ENCODE assay signal across 8 mouse cellular contexts in the genomic region with DNA sequence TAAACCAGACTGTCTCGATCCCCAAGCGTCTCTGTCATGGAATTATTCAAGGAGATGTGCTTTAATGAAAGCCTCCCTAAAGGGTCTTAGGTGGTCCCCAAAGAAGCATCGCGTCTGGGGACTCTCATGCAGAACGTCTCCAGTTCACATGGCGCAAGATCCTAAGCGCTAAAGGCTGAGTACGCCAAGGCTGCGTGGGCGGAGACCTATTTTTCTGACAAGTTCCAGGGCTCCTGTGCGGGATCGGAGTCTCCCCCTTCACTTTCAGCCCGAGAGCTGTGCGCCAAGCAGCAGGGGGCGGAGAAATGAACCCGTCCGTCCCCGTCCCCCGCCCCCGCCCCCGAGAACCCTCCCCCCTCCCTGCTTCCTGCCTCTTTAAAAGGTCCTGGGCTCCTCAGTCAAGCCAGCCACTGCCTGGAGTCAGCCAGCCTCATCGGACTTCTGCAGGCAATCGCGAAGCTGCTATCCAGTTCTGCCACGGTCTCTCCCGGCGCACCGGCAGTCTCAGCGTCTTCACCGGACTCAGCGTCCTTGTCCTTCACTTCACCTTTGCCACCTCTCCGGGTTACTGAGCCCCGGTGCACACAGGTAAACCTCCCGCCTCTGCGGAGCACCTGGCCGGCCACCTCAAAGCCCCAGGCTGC. TPM values are rescaled to one million over a fixed set of nuclear protein-coding genes. Genes with fewer than 3 reads are reported as not detected.
DNase-seq lines count a peak whose midpoint lies in the region; ATAC-seq lines count a peak whose summit lies in the region.

Thbs1 (plus strand) TSS at position 389 of the 644 bp plus-strand sequence.

- peaks cover 21% of the 10 kb centered on the region for H3K27me3 ChIP-seq in erythroblast, embryonic 14.5 days (ENCODE audit: control insufficient read depth)
- H3K27me3 ChIP-seq in embryonic facial prominence, embryonic 15.5 days = 0 out of 2 replicates have a peak, but pooled peaks cover 3% of the 10 kb centered on the region
- H3K27me3 ChIP-seq in heart, embryonic 10.5 days (ENCODE audit: insufficient read depth, poor library complexity, severe bottlenecking) = no peaks in the 10 kb centered on the region
- H3K27me3 ChIP-seq in kidney, embryonic 14.5 days (ENCODE audit: control insufficient read depth, insufficient read depth, low read length) = no peaks in the 10 kb centered on the region
- H3K27me3 ChIP-seq in limb, embryonic 15.5 days = no peaks in the 10 kb centered on the region
- H3K27me3 ChIP-seq in midbrain, embryonic 16.5 days (ENCODE audit: control insufficient read depth, insufficient read depth, low read depth, low read length) = peaks cover 6% of the 10 kb centered on the region
- H3K27me3 ChIP-seq in stomach, embryonic 14.5 days (ENCODE audit: control insufficient read depth, insufficient read depth, low read length) = no peaks in the 10 kb centered on the region

- WGBS in embryonic facial prominence, embryonic 15.5 days = under 1% methylated on average over 36 of the region's 36 CpGs
- WGBS in heart, embryonic 10.5 days = under 1% methylated on average over 36 of the region's 36 CpGs
- under 1% methylated on average over 36 of the region's 36 CpGs for WGBS in kidney, embryonic 14.5 days
- WGBS in limb, embryonic 15.5 days = under 1% methylated on average over 36 of the region's 36 CpGs
- under 1% methylated on average over 35 of the region's 36 CpGs for WGBS in midbrain, embryonic 16.5 days
- WGBS in stomach, embryonic 14.5 days = 0% methylated on average over 35 of the region's 36 CpGs

- H3K9ac ChIP-seq in embryonic facial prominence, embryonic 15.5 days = peak within 1 kb of the TSS; percentile 63
- H3K9ac ChIP-seq in kidney, embryonic 14.5 days (ENCODE audit: low read depth, low read length) = peak within 1 kb of the TSS; percentile 74
- peak within 1 kb of the TSS; percentile 55 for H3K9ac ChIP-seq in limb, embryonic 15.5 days
- peak within 1 kb of the TSS; percentile 63 for H3K9ac ChIP-seq in midbrain, embryonic 16.5 days (ENCODE audit: low read depth, low read length)
- H3K9ac ChIP-seq in stomach, embryonic 14.5 days (replicated peaks; ENCODE audit: low read depth, low read length) = peak within 1 kb of the TSS; percentile 61

- peaks cover 3% of the 10 kb centered on the region for H3K4me1 ChIP-seq in erythroblast, embryonic 14.5 days (ENCODE audit: control insufficient read depth)
- peaks cover 46% of the 10 kb centered on the region for H3K4me1 ChIP-seq in embryonic facial prominence, embryonic 15.5 days
- peaks cover 25% of the 10 kb centered on the region for H3K4me1 ChIP-seq in heart, embryonic 10.5 days
- peaks cover 15% of the 10 kb centered on the region; the same call in 1 of the 2 replicates for H3K4me1 ChIP-seq in kidney, embryonic 14.5 days (ENCODE audit: control insufficient read depth, insufficient read depth, low read length)
- peaks cover 45% of the 10 kb centered on the region for H3K4me1 ChIP-seq in limb, embryonic 15.5 days
- H3K4me1 ChIP-seq in midbrain, embryonic 16.5 days (ENCODE audit: control insufficient read depth, insufficient read depth, low read length) = peaks cover 19% of the 10 kb centered on the region; the same call in 1 of the 2 replicates
- 0 out of 2 replicates have a peak, but pooled peaks cover 2% of the 10 kb centered on the region for H3K4me1 ChIP-seq in stomach, embryonic 14.5 days (ENCODE audit: control insufficient read depth, insufficient read depth, low read length)

- H3K36me3 ChIP-seq in erythroblast, embryonic 14.5 days (ENCODE audit: control insufficient read depth) = no peaks in the 10 kb centered on the region
- peaks cover 17% of the 10 kb centered on the region for H3K36me3 ChIP-seq in embryonic facial prominence, embryonic 15.5 days
- peaks cover 18% of the 10 kb centered on the region; the same call in 1 of the 2 replicates for H3K36me3 ChIP-seq in heart, embryonic 10.5 days
- H3K36me3 ChIP-seq in kidney, embryonic 14.5 days (ENCODE audit: control insufficient read depth, insufficient read depth, low read length) = peaks cover 10% of the 10 kb centered on the region; the same call in 1 of the 2 replicates
- peaks cover 13% of the 10 kb centered on the region for H3K36me3 ChIP-seq in limb, embryonic 15.5 days
- H3K36me3 ChIP-seq in midbrain, embryonic 16.5 days (ENCODE audit: control insufficient read depth, insufficient read depth, low read length) = no peaks in the 10 kb centered on the region
- peaks cover 21% of the 10 kb centered on the region for H3K36me3 ChIP-seq in stomach, embryonic 14.5 days (ENCODE audit: control insufficient read depth, insufficient read depth, low read length)

- H3K4me2 ChIP-seq in embryonic facial prominence, embryonic 15.5 days (replicated peaks) = peak within 1 kb of the TSS; percentile 93
- H3K4me2 ChIP-seq in kidney, embryonic 14.5 days (replicated peaks; ENCODE audit: low read depth, low read length) = peak within 1 kb of the TSS; percentile 63
- H3K4me2 ChIP-seq in limb, embryonic 15.5 days = peak within 1 kb of the TSS; percentile 71
- H3K4me2 ChIP-seq in midbrain, embryonic 16.5 days (ENCODE audit: low read length) = peak within 1 kb of the TSS; percentile 93
- H3K4me2 ChIP-seq in stomach, embryonic 14.5 days (replicated peaks; ENCODE audit: low read depth, low read length) = peak within 1 kb of the TSS; percentile 87

- DNase-seq in heart, embryonic 10.5 days (ENCODE audit: low spot score) = peak; percentile 91

- peak within 1 kb of the TSS; percentile 89 for H3K27ac ChIP-seq in embryonic facial prominence, embryonic 15.5 days (replicated peaks)
- H3K27ac ChIP-seq in heart, embryonic 10.5 days = peak within 1 kb of the TSS; percentile 83
- H3K27ac ChIP-seq in kidney, embryonic 14.5 days (ENCODE audit: low read depth, low read length) = peak within 1 kb of the TSS; percentile 30; the same call in 1 of the 2 replicates
- H3K27ac ChIP-seq in limb, embryonic 15.5 days = peak within 1 kb of the TSS; percentile 87
- no peak within 1 kb of the TSS for H3K27ac ChIP-seq in midbrain, embryonic 16.5 days (ENCODE audit: low read length)
- peak within 1 kb of the TSS; percentile 82 for H3K27ac ChIP-seq in stomach, embryonic 14.5 days (ENCODE audit: low read length)

- ATAC-seq in erythroblast, adult 5-6 weeks (replicated peaks; ENCODE audit: low FRiP score, poor library complexity, severe bottlenecking) = no peak
- ATAC-seq in embryonic facial prominence, embryonic 15.5 days (ENCODE audit: insufficient number of reproducible peaks, low FRiP score, low TSS enrichment, low read depth) = peak; percentile 87
- ATAC-seq in kidney, embryonic 14.5 days (ENCODE audit: low FRiP score, low TSS enrichment) = peak; percentile 88
- peak; percentile 86 for ATAC-seq in limb, embryonic 15.5 days (ENCODE audit: insufficient number of reproducible peaks, low FRiP score, low TSS enrichment, low read depth)
- ATAC-seq in midbrain, embryonic 16.5 days = peak; percentile 78
- peak; percentile 89 for ATAC-seq in stomach, embryonic 14.5 days (ENCODE audit: insufficient number of reproducible peaks, insufficient read depth, low FRiP score, low read depth)

- peak within 1 kb of the TSS; percentile 22 for H3K4me3 ChIP-seq in erythroblast, embryonic 14.5 days (replicated peaks)
- H3K4me3 ChIP-seq in embryonic facial prominence, embryonic 15.5 days (replicated peaks) = peak within 1 kb of the TSS; percentile 66
- H3K4me3 ChIP-seq in heart, embryonic 10.5 days = peak within 1 kb of the TSS; percentile 70
- peak within 1 kb of the TSS; percentile 61 for H3K4me3 ChIP-seq in kidney, embryonic 14.5 days (ENCODE audit: low read length)
- peak within 1 kb of the TSS; percentile 67 for H3K4me3 ChIP-seq in limb, embryonic 15.5 days
- peak within 1 kb of the TSS; percentile 50 for H3K4me3 ChIP-seq in midbrain, embryonic 16.5 days (ENCODE audit: low read depth, low read length)
- H3K4me3 ChIP-seq in stomach, embryonic 14.5 days (ENCODE audit: low read depth, low read length) = peak within 1 kb of the TSS; percentile 66

- H3K9me3 ChIP-seq in erythroblast, embryonic 14.5 days (ENCODE audit: control insufficient read depth, low read length) = no peaks in the 10 kb centered on the region
- no peaks in the 10 kb centered on the region for H3K9me3 ChIP-seq in embryonic facial prominence, embryonic 15.5 days (replicated peaks)
- no peaks in the 10 kb centered on the region for H3K9me3 ChIP-seq in heart, embryonic 10.5 days
- H3K9me3 ChIP-seq in kidney, embryonic 14.5 days (ENCODE audit: control insufficient read depth, low read length) = no peaks in the 10 kb centered on the region
- H3K9me3 ChIP-seq in limb, embryonic 15.5 days = no peaks in the 10 kb centered on the region
- no peaks in the 10 kb centered on the region for H3K9me3 ChIP-seq in midbrain, embryonic 16.5 days (replicated peaks; ENCODE audit: control insufficient read depth, low read length, poor library complexity, severe bottlenecking)
- no peaks in the 10 kb centered on the region for H3K9me3 ChIP-seq in stomach, embryonic 14.5 days (ENCODE audit: control insufficient read depth, low read depth, low read length)

RNA-seq across cellular contexts. Expression of gene Thbs1, which starts in this region (rescaled TPM):
- 0.07 and 0.10 TPM in 2 replicates for polyA plus RNA-seq in erythroblast, embryonic 14.5 days (2012)
- total RNA-seq in erythroblast, adult 5-6 weeks (2015; ENCODE audit: low replicate concordance) = 5.0 and 8.1 TPM in 2 replicates
- total RNA-seq in erythroblast, adult 5-6 weeks (2017; ENCODE audit: low replicate concordance) = 3.6 and 4.7 TPM in 2 replicates
- polyA plus RNA-seq in embryonic facial prominence, embryonic 15.5 days (2015; fragmentation: Nextera tagmentation; extraction: Ambion mirVana) = 66.6 and 69.1 TPM in 2 replicates
- 37.8 and 47.0 TPM in 2 replicates for polyA plus RNA-seq in heart, embryonic 10.5 days (2016; fragmentation: Nextera tagmentation; extraction: Ambion mirVana)
- 10.3 and 23.8 TPM in 2 replicates for polyA plus RNA-seq in kidney, embryonic 14.5 days (2014; fragmentation: Nextera tagmentation; extraction: Ambion mirVana)
- polyA plus RNA-seq in limb, embryonic 15.5 days (2015; fragmentation: Nextera tagmentation; extraction: Ambion mirVana) = 79.4 and 97.2 TPM in 2 replicates
- 4.8 and 5.8 TPM in 2 replicates for polyA plus RNA-seq in midbrain, embryonic 16.5 days (2015; fragmentation: Nextera tagmentation; extraction: Ambion mirVana)
- polyA plus RNA-seq in stomach, embryonic 14.5 days (2014; fragmentation: Nextera tagmentation; extraction: Ambion mirVana) = 63.4 and 73.9 TPM in 2 replicates
